Mouse (Mus musculus) midbrain, postnatal 0 days (tissue): ENCODE data around the gene Dusp14. TPM values are rescaled to one million over a fixed set of nuclear protein-coding genes. Genes with fewer than 3 reads are reported as not detected.

ENCODE experiments used
- ATAC-seq: fragments of 200-750 bp; cut with Nextera tagmentation; 2 replicates; pipeline ENCODE4 v1.8.0; 2017; ENCODE audit warnings: moderate number of reproducible peaks, mild to moderate bottlenecking, moderate TSS enrichment, moderate library complexity; ENCODE audit not compliant: low FRiP score
- DNase-seq: peaks from one replicate; pipeline ENCODE4 v3.0.0-alpha.2; 2015; ENCODE audit warnings: low spot score
- H3K27ac ChIP-seq: fragments of 300-500 bp; sonication (generic); 2 replicates; pipeline ENCODE4 v1.5.1; 2014; ENCODE audit warnings: low read depth, mild to moderate bottlenecking, low read length, mixed read lengths
- H3K27me3 ChIP-seq: fragments of 300-500 bp; sonication (generic); 2 replicates; pipeline ENCODE4 v1.6.1; 2014; ENCODE audit warnings: low read length, control low read depth, mixed read lengths; ENCODE audit not compliant: insufficient read depth
- H3K36me3 ChIP-seq: fragments of 300-500 bp; sonication (generic); 2 replicates; pipeline ENCODE4 v1.6.1; 2014; ENCODE audit warnings: low read length, control low read depth, mixed read lengths; ENCODE audit not compliant: insufficient read depth
- H3K4me1 ChIP-seq: fragments of 300-500 bp; sonication (generic); 2 replicates; pipeline ENCODE4 v1.6.1; 2014; ENCODE audit warnings: mild to moderate bottlenecking, control low read depth, antibody characterized with exemption, low read length, mixed read lengths; ENCODE audit not compliant: insufficient read depth
- H3K4me2 ChIP-seq: fragments of 300-500 bp; sonication (generic); 2 replicates; pipeline ENCODE4 v1.6.1; 2014; ENCODE audit warnings: low read depth, mild to moderate bottlenecking, low read length, mixed read lengths; ENCODE audit not compliant: poor library complexity, severe bottlenecking
- H3K4me3 ChIP-seq: fragments of 300-500 bp; sonication (generic); 2 replicates; pipeline ENCODE4 v1.5.1; 2014; ENCODE audit warnings: low read depth, mild to moderate bottlenecking, low read length, moderate library complexity
- H3K9ac ChIP-seq: fragments of 300-500 bp; sonication (generic); replicated peaks from 2 replicates; pipeline ENCODE4 v1.6.1; 2014; ENCODE audit warnings: mild to moderate bottlenecking, low read length, moderate library complexity, mixed read lengths; ENCODE audit not compliant: poor library complexity, severe bottlenecking
- H3K9me3 ChIP-seq: fragments of 300-500 bp; sonication (generic); 2 replicates; pipeline ENCODE4 v1.6.1; 2016; ENCODE audit warnings: low read length, control low read depth
- CTCF ChIP-seq: IDR thresholded peaks from 2 replicates; pipeline ENCODE4 v1.5.1; 2016; ENCODE audit warnings: antibody characterized with exemption, mild to moderate bottlenecking
- WGBS: fragments of 180-500 bp; shearing (Covaris S2); extraction: QIAGEN DNeasy Blood & Tissue Kit; methylation state at CpG from one replicate; pipeline ENCODE4 v1.1.7; 2014; 5-methylcytosine and 5-hydroxymethylcytosine counted together
- polyA plus RNA-seq: library from polyadenylated mRNA; unstranded; fragments of >200 nt; fragmentation: Nextera tagmentation; extraction: Ambion mirVana; gene quantifications from 2 replicates; pipeline ENCODE4 v1.2.1, GENCODE M21; 2015
- total RNA-seq: library from RNA; depleted of rRNA; stranded (reverse); fragments of >200 nt; gene quantifications from 2 replicates; pipeline ENCODE4 v1.2.3, GENCODE M21; 2014

Gene Dusp14
- total and polyA plus RNA-seq, 2 experiments from 2014 or later: 8.9 to 18.1 TPM

GRCm38 (mm10) chr11:84080327-84080726 lies 11.3 kb upstream of the Dusp14 start:
- 90% methylated on average over 3 of the region's 3 CpGs for WGBS
- H3K9me3 ChIP-seq: no peaks in the 10 kb centered on the region
- peaks cover 20% of the 10 kb centered on the region for H3K36me3 ChIP-seq
- ATAC-seq (no peak), DNase-seq (no peak)
- no peaks in the 10 kb centered on the region for H3K4me1 ChIP-seq
- no peak overlapping the region for H3K4me3 ChIP-seq
- no peak overlapping the region for H3K27ac ChIP-seq
- H3K27me3 ChIP-seq: no peaks in the 10 kb centered on the region
- no peak overlapping the region for H3K9ac ChIP-seq
- TF ChIP-seq CTCF: no peak
- H3K4me2 ChIP-seq: no peak overlapping the region

DNA sequence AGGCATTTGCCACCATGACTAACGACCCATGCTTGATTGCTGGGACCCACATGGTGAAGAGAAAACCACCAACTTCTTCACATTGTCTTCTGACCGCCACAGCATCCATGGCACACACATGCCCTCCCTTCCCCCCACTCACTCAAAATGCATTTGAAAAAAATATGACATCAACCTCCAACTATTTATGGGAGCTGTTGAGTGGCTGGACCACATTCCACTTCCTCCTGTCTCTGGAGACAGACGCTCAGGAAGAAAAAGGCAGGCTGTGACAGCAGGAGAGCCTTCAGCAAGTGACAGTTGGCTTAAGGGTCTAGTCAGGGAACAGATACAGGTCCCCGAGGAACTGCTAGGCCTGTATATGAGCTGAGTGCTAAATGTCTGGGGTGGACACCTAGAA lies 10.8 kb upstream of the Dusp14 start:
- ATAC-seq (no peak), DNase-seq (no peak)
- no peaks in the 10 kb centered on the region for H3K4me1 ChIP-seq
- no peak for TF ChIP-seq CTCF
- H3K9me3 ChIP-seq: no peaks in the 10 kb centered on the region
- H3K36me3 ChIP-seq: peaks cover 20% of the 10 kb centered on the region
- no peak overlapping the region for H3K27ac ChIP-seq
- no peak overlapping the region for H3K9ac ChIP-seq
- WGBS: 87% methylated on average over 4 of the region's 4 CpGs
- H3K4me2 ChIP-seq: no peak overlapping the region
- no peak overlapping the region for H3K4me3 ChIP-seq
- H3K27me3 ChIP-seq: no peaks in the 10 kb centered on the region

- 93% methylated on average over 11 of the region's 11 CpGs for WGBS
- Histone ChIP-seq H3K4me1 (no peaks in the 10 kb centered on the region), H3K4me2 (no peak overlapping the region)
Measured at GRCm38 (mm10) chr11:84079361-84079760, 10.3 kb upstream of the Dusp14 start.

GRCm38 (mm10) chr11:84078601-84079000 lies 9.5 kb upstream of the Dusp14 start:
- WGBS: 92% methylated on average over 9 of the region's 9 CpGs
- TF ChIP-seq CTCF: no peak

More at GRCm38 (mm10) chr11:84079361-84079760, 10.3 kb upstream of the Dusp14 start:
- DNase-seq (no peak), ATAC-seq (no peak)
- Histone ChIP-seq H3K36me3 (peaks cover 20% of the 10 kb centered on the region), H3K4me3 (no peak overlapping the region), H3K9me3 (no peaks in the 10 kb centered on the region), H3K9ac (no peak overlapping the region), H3K27me3 (no peaks in the 10 kb centered on the region), H3K27ac (no peak overlapping the region)
- no peak for TF ChIP-seq CTCF

GRCm38 (mm10) chr11:84077008-84077407 lies 7.9 kb upstream of the Dusp14 start:
- DNase-seq (peak; percentile 19), ATAC-seq (no peak)
- Histone ChIP-seq H3K9ac (no peak overlapping the region), H3K36me3 (peaks cover 17% of the 10 kb centered on the region), H3K4me3 (no peak overlapping the region), H3K27me3 (no peaks in the 10 kb centered on the region), H3K27ac (no peak overlapping the region), H3K4me2 (no peak overlapping the region), H3K4me1 (0 out of 2 replicates have a peak, but pooled peaks cover 3% of the 10 kb centered on the region), H3K9me3 (no peaks in the 10 kb centered on the region)
- 81% methylated on average over 2 of the region's 2 CpGs for WGBS
- no peak for TF ChIP-seq CTCF

More at GRCm38 (mm10) chr11:84078601-84079000, 9.5 kb upstream of the Dusp14 start:
- no peak for ATAC-seq
- peaks cover 20% of the 10 kb centered on the region for H3K36me3 ChIP-seq
- H3K4me3 ChIP-seq: no peak overlapping the region
- H3K27ac ChIP-seq: no peak overlapping the region
- H3K4me2 ChIP-seq: no peak overlapping the region
- H3K27me3 ChIP-seq: no peaks in the 10 kb centered on the region
- no peak overlapping the region for H3K9ac ChIP-seq
- no peaks in the 10 kb centered on the region for H3K4me1 ChIP-seq
- DNase-seq: no peak
- no peaks in the 10 kb centered on the region for H3K9me3 ChIP-seq

- H3K4me1 ChIP-seq: 0 out of 2 replicates have a peak, but pooled peaks cover 3% of the 10 kb centered on the region
- WGBS: 71% methylated on average over 7 of the region's 7 CpGs
- TF ChIP-seq CTCF: no peak
- H3K9me3 ChIP-seq: no peaks in the 10 kb centered on the region
- no peak overlapping the region for H3K9ac ChIP-seq
- ATAC-seq (no peak), DNase-seq (no peak)
- no peak overlapping the region for H3K4me2 ChIP-seq
- H3K27me3 ChIP-seq: 0 out of 2 replicates have a peak, but pooled peaks cover 2% of the 10 kb centered on the region
- no peak overlapping the region for H3K27ac ChIP-seq
- H3K4me3 ChIP-seq: no peak overlapping the region
- peaks cover 9% of the 10 kb centered on the region for H3K36me3 ChIP-seq
Measured at GRCm38 (mm10) chr11:84073816-84074764, 5.0 kb upstream of the Dusp14 start.
